ENCODE assay signal across 11 mouse cellular contexts in the genomic region with DNA sequence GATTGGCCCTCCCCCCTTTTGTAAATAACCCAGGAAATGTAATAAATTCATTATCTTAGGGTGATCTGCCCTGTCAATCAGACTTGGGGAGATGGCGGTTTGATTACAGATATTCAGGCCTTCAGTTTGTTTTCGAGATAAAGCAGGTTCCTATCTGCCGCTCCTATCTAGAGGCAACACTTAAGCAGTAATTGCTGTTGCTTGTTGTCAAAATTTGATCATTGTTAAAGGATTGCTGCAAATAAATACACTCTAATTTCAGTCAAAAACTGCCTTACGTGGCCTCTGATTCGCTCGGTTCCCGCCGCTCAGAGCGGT. TPM values are rescaled to one million over a fixed set of nuclear protein-coding genes. Genes with fewer than 3 reads are reported as not detected.
DNase-seq lines count a peak whose midpoint lies in the region; ATAC-seq and TF ChIP-seq lines count a peak whose summit lies in the region.
"Had no signal": no experiment of that assay in that cellular context is flagged by ENCODE, and none has a peak within 500 bp of the region (broad histone marks: within the 10 kb centered on the region; RNA-seq: fewer than 3 reads in every experiment).

No protein-coding gene starts in this region.

- no peak for ATAC-seq in kidney, postnatal 0 days (replicated peaks; ENCODE audit: low FRiP score, low read depth)
- ATAC-seq in embryonic facial prominence, embryonic 15.5 days (ENCODE audit: insufficient number of reproducible peaks, low FRiP score, low TSS enrichment, low read depth): no peak
- no peak for ATAC-seq in intestine, embryonic 15.5 days
- ATAC-seq in neural tube, embryonic 12.5 days (ENCODE audit: low FRiP score, low read depth): no peak

- peak overlapping the region; percentile 75 for H3K9ac ChIP-seq in kidney, postnatal 0 days (ENCODE audit: low read depth, low read length)
- H3K9ac ChIP-seq in embryonic facial prominence, embryonic 15.5 days: 0 out of 2 replicates have a peak overlapping the region, but pooled peaks have one; percentile 4
- H3K9ac ChIP-seq in intestine, embryonic 15.5 days: no peak overlapping the region
- H3K9ac ChIP-seq in neural tube, embryonic 12.5 days: peak overlapping the region; percentile 67

- peak overlapping the region; percentile 65; the same call in 1 of the 2 replicates for H3K27ac ChIP-seq in kidney, postnatal 0 days
- no peak overlapping the region for H3K27ac ChIP-seq in embryonic facial prominence, embryonic 15.5 days (replicated peaks)
- no peak overlapping the region for H3K27ac ChIP-seq in intestine, embryonic 15.5 days
- H3K27ac ChIP-seq in neural tube, embryonic 12.5 days: no peak overlapping the region

- WGBS in kidney, postnatal 0 days: 10% methylated on average over 9 of the region's 9 CpGs
- 9% methylated on average over 9 of the region's 9 CpGs for WGBS in embryonic facial prominence, embryonic 15.5 days
- 7% methylated on average over 9 of the region's 9 CpGs for WGBS in intestine, embryonic 15.5 days
- under 1% methylated on average over 9 of the region's 9 CpGs for WGBS in neural tube, embryonic 12.5 days

- intact Hi-C loops in left cerebral cortex, postnatal 25 days (cut with DNase I): no loop called here

- peak overlapping the region; percentile 83 for H3K4me2 ChIP-seq in kidney, postnatal 0 days (ENCODE audit: low read length)
- H3K4me2 ChIP-seq in embryonic facial prominence, embryonic 15.5 days (replicated peaks): peak overlapping the region; percentile 62
- peak overlapping the region; percentile 67; the same call in 1 of the 2 replicates for H3K4me2 ChIP-seq in intestine, embryonic 15.5 days (replicated peaks)
- H3K4me2 ChIP-seq in neural tube, embryonic 12.5 days (replicated peaks): peak overlapping the region; percentile 51; the same call in 1 of the 2 replicates

- no peak for DNase-seq in kidney, postnatal 0 days (ENCODE audit: low spot score)
- no peak for DNase-seq in kidney, postnatal 10 days
- no peak for DNase-seq in left cerebral cortex, postnatal 25 days (ENCODE audit: low spot score in 2 of 2)
- DNase-seq in spleen, postnatal 36 days (ENCODE audit: low spot score in 2 of 2): no peak
- no peak for DNase-seq in left cerebral cortex, adult 18-20 months (ENCODE audit: low spot score in 2 of 2)
- DNase-seq: gastrocnemius, postnatal 25 days had no signal

- no peaks in the 10 kb centered on the region for H3K36me3 ChIP-seq in kidney, postnatal 0 days (ENCODE audit: insufficient read depth, low read length)
- H3K36me3 ChIP-seq in embryonic facial prominence, embryonic 15.5 days: no peaks in the 10 kb centered on the region
- no peaks in the 10 kb centered on the region for H3K36me3 ChIP-seq in intestine, embryonic 15.5 days
- H3K36me3 ChIP-seq in neural tube, embryonic 12.5 days: no peaks in the 10 kb centered on the region
- H3K36me3 ChIP-seq: G1E had no signal

- H3K27me3 ChIP-seq in kidney, postnatal 0 days (ENCODE audit: insufficient read depth, low read length): no peaks in the 10 kb centered on the region
- H3K27me3 ChIP-seq in embryonic facial prominence, embryonic 15.5 days: peaks cover 83% of the 10 kb centered on the region
- H3K27me3 ChIP-seq in intestine, embryonic 15.5 days (replicated peaks): peaks cover 81% of the 10 kb centered on the region
- peaks cover 89% of the 10 kb centered on the region for H3K27me3 ChIP-seq in neural tube, embryonic 12.5 days (replicated peaks)

- TF ChIP-seq CTCF in kidney, postnatal 0 days (IDR thresholded peaks at IDR 0.05; ENCODE audit: low read depth): no peak

- H3K4me1 ChIP-seq in kidney, postnatal 0 days (replicated peaks; ENCODE audit: insufficient read depth, low read length): peaks cover 12% of the 10 kb centered on the region; the same call in 1 of the 2 replicates
- peaks cover 45% of the 10 kb centered on the region for H3K4me1 ChIP-seq in embryonic facial prominence, embryonic 15.5 days
- peaks cover 26% of the 10 kb centered on the region for H3K4me1 ChIP-seq in intestine, embryonic 15.5 days (replicated peaks)
- peaks cover 30% of the 10 kb centered on the region for H3K4me1 ChIP-seq in neural tube, embryonic 12.5 days

- no peaks in the 10 kb centered on the region for H3K9me3 ChIP-seq in kidney, postnatal 0 days (replicated peaks; ENCODE audit: low read length)
- no peaks in the 10 kb centered on the region for H3K9me3 ChIP-seq in embryonic facial prominence, embryonic 15.5 days (replicated peaks)
- no peaks in the 10 kb centered on the region for H3K9me3 ChIP-seq in intestine, embryonic 15.5 days
- H3K9me3 ChIP-seq in neural tube, embryonic 12.5 days: no peaks in the 10 kb centered on the region

- H3K4me3 ChIP-seq in kidney, postnatal 0 days (replicated peaks; ENCODE audit: low read depth, low read length): peak overlapping the region; percentile 62
- peak overlapping the region; percentile 45 for H3K4me3 ChIP-seq in embryonic facial prominence, embryonic 15.5 days (replicated peaks)
- H3K4me3 ChIP-seq in intestine, embryonic 15.5 days (replicated peaks): peak overlapping the region; percentile 37
- H3K4me3 ChIP-seq in neural tube, embryonic 12.5 days: peak overlapping the region; percentile 38

RNA-seq across cellular contexts. Expression of gene Foxc1, which starts 3.9 kb away (rescaled TPM):
- polyA plus RNA-seq in kidney, postnatal 0 days (2015; fragmentation: Nextera tagmentation; extraction: Ambion mirVana): 5.7 and 7.6 TPM in 2 replicates
- 1.8 and 2.0 TPM in 2 replicates for polyA plus RNA-seq in embryonic facial prominence, embryonic 15.5 days (2015; fragmentation: Nextera tagmentation; extraction: Ambion mirVana)
- polyA plus RNA-seq in intestine, embryonic 15.5 days (2015; fragmentation: Nextera tagmentation; extraction: Ambion mirVana): 0.19 and 0.23 TPM in 2 replicates
- polyA plus RNA-seq in neural tube, embryonic 12.5 days (2016; fragmentation: Nextera tagmentation; extraction: Ambion mirVana): 6.9 and 7.7 TPM in 2 replicates
- total RNA-seq in left cerebral cortex, postnatal 25 days (2021): 1 to 10 TPM; 5.5 to 6.6 TPM
- total RNA-seq in left cerebral cortex, adult 18-20 months (2021): 1 to 10 TPM; 5.7 to 6.6 TPM
- polyA plus RNA-seq: G1E; liver, embryonic 16.5 days had no signal
